Mouse (Mus musculus) liver, embryonic 16.5 days (tissue): ENCODE data around the gene Trub2. TPM values are rescaled to one million over a fixed set of nuclear protein-coding genes. Genes with fewer than 3 reads are reported as not detected.

ENCODE experiments used
- ATAC-seq: fragments of 200-750 bp; cut with Nextera tagmentation; 2 replicates; pipeline ENCODE4 v1.8.0; 2017; ENCODE audit warnings: low read depth, mild to moderate bottlenecking, moderate number of reproducible peaks, moderate library complexity
- H3K27ac ChIP-seq: fragments of 300-500 bp; sonication (generic); 2 replicates; pipeline ENCODE4 v1.5.1; 2014; ENCODE audit warnings: mild to moderate bottlenecking, low read length
- H3K27me3 ChIP-seq: fragments of 300-500 bp; sonication (generic); 2 replicates; pipeline ENCODE4 v1.6.1; 2014; ENCODE audit warnings: low read depth, low read length, mixed read lengths; ENCODE audit not compliant: control insufficient read depth, insufficient read depth
- H3K36me3 ChIP-seq: fragments of 300-500 bp; sonication (generic); 2 replicates; pipeline ENCODE4 v1.6.1; 2014; ENCODE audit warnings: mild to moderate bottlenecking; ENCODE audit not compliant: control insufficient read depth, insufficient read depth
- H3K4me1 ChIP-seq: fragments of 300-500 bp; sonication (generic); 2 replicates; pipeline ENCODE4 v1.6.1; 2014; ENCODE audit warnings: low read depth, low read length, mixed read lengths; ENCODE audit not compliant: control insufficient read depth
- H3K4me2 ChIP-seq: fragments of 300-500 bp; sonication (generic); 2 replicates; pipeline ENCODE4 v1.6.1; 2014; ENCODE audit warnings: low read depth, low read length, mixed read lengths
- H3K4me3 ChIP-seq: fragments of 300-500 bp; sonication (generic); 2 replicates; pipeline ENCODE4 v1.5.1; 2014; ENCODE audit warnings: low read depth, mild to moderate bottlenecking, low read length
- H3K9ac ChIP-seq: fragments of 300-500 bp; sonication (generic); 2 replicates; pipeline ENCODE4 v1.6.1; 2014; ENCODE audit warnings: low read depth, low read length
- H3K9me3 ChIP-seq: fragments of 300-500 bp; sonication (generic); replicated peaks from 2 replicates; pipeline ENCODE4 v1.6.1; 2016; ENCODE audit warnings: low read length; ENCODE audit not compliant: control insufficient read depth
- WGBS: fragments of 180-500 bp; shearing (Covaris S2); extraction: QIAGEN DNeasy Blood & Tissue Kit; methylation state at CpG from one replicate; pipeline ENCODE4 v1.1.7; 2014; ENCODE audit not compliant: insufficient replicate concordance; 5-methylcytosine and 5-hydroxymethylcytosine counted together
- polyA plus RNA-seq: library from polyadenylated mRNA; unstranded; fragments of >200 nt; fragmentation: Nextera tagmentation; extraction: Ambion mirVana; gene quantifications from 2 replicates; pipeline ENCODE4 v1.2.1, GENCODE M21; 2015

The Trub2 gene
- 10.2 and 13.1 TPM in 2 replicates for polyA plus RNA-seq

- H3K9me3 ChIP-seq: no peaks in the 10 kb centered on the region
- peak within 1 kb of the TSS; percentile 72 for H3K9ac ChIP-seq
- H3K27me3 ChIP-seq: no peaks in the 10 kb centered on the region
- peaks cover 13% of the 10 kb centered on the region for H3K4me1 ChIP-seq
- peak within 1 kb of the TSS; percentile 73 for H3K27ac ChIP-seq
- ATAC-seq: peak; percentile 93
- peak within 1 kb of the TSS; percentile 95 for H3K4me2 ChIP-seq
- WGBS: under 1% methylated on average over 45 of the region's 45 CpGs
- peaks cover 15% of the 10 kb centered on the region for H3K36me3 ChIP-seq
- H3K4me3 ChIP-seq: peak within 1 kb of the TSS; percentile 79
Observed at GRCm38 (mm10) chr2:29787937-29788681, at the start of gene Trub2. Gene Trub2, minus strand, starts transcription at chr2:29788502.

- no peak for ATAC-seq
- WGBS: 80% methylated on average over 2 of the region's 2 CpGs
- no peak overlapping the region for H3K4me2 ChIP-seq
- no peaks in the 10 kb centered on the region for H3K36me3 ChIP-seq
- H3K27me3 ChIP-seq: no peaks in the 10 kb centered on the region
- no peak overlapping the region for H3K9ac ChIP-seq
- H3K9me3 ChIP-seq: no peaks in the 10 kb centered on the region
- no peaks in the 10 kb centered on the region for H3K4me1 ChIP-seq
- no peak overlapping the region for H3K4me3 ChIP-seq
- no peak overlapping the region for H3K27ac ChIP-seq
Observed at GRCm38 (mm10) chr2:29835391-29835899, 47.1 kb upstream of the Trub2 start.

- Histone ChIP-seq H3K9me3 (no peaks in the 10 kb centered on the region), H3K27me3 (no peaks in the 10 kb centered on the region), H3K27ac (no peak overlapping the region), H3K36me3 (no peaks in the 10 kb centered on the region), H3K9ac (no peak overlapping the region), H3K4me2 (no peak overlapping the region), H3K4me3 (no peak overlapping the region), H3K4me1 (peaks cover 2% of the 10 kb centered on the region)
- WGBS: 84% methylated on average over 5 of the region's 5 CpGs
- no peak for ATAC-seq
Observed at GRCm38 (mm10) chr2:29833796-29834195, 45.5 kb upstream of the Trub2 start.

GRCm38 (mm10) chr2:29831106-29831505, 42.8 kb upstream of the Trub2 start:
- H3K27me3 ChIP-seq: no peaks in the 10 kb centered on the region
- no peaks in the 10 kb centered on the region for H3K36me3 ChIP-seq
- 69% methylated on average over 4 of the region's 4 CpGs for WGBS
- no peaks in the 10 kb centered on the region for H3K9me3 ChIP-seq
- no peak overlapping the region for H3K9ac ChIP-seq
- no peak overlapping the region for H3K4me3 ChIP-seq
- no peak overlapping the region for H3K27ac ChIP-seq
- H3K4me1 ChIP-seq: peaks cover 16% of the 10 kb centered on the region
- ATAC-seq: no peak
- no peak overlapping the region for H3K4me2 ChIP-seq

- peaks cover 18% of the 10 kb centered on the region for H3K4me1 ChIP-seq
Observed at GRCm38 (mm10) chr2:29827709-29828024, 39.4 kb upstream of the Trub2 start.

GRCm38 (mm10) chr2:29826926-29827708, 38.8 kb upstream of the Trub2 start:
- under 1% methylated on average over 48 of the region's 48 CpGs for WGBS

More at GRCm38 (mm10) chr2:29827709-29828024, 39.4 kb upstream of the Trub2 start:
- Histone ChIP-seq H3K36me3 (no peaks in the 10 kb centered on the region), H3K27me3 (no peaks in the 10 kb centered on the region), H3K9ac (peak overlapping the region; percentile 78), H3K4me3 (peak overlapping the region; percentile 93), H3K27ac (peak overlapping the region; percentile 62; the same call in 1 of the 2 replicates), H3K4me2 (peak overlapping the region; percentile 87), H3K9me3 (no peaks in the 10 kb centered on the region)
- WGBS: under 1% methylated on average over 12 of the region's 12 CpGs
- ATAC-seq: no peak

GRCm38 (mm10) chr2:29826318-29826925, 38.1 kb upstream of the Trub2 start:
- H3K4me3 ChIP-seq: peak overlapping the region; percentile 93
- peak overlapping the region; percentile 74 for H3K4me2 ChIP-seq
- H3K9ac ChIP-seq: peak overlapping the region; percentile 55
- peak overlapping the region; percentile 77 for H3K27ac ChIP-seq
- 6% methylated on average over 11 of the region's 11 CpGs for WGBS
- H3K36me3 ChIP-seq: no peaks in the 10 kb centered on the region
- peaks cover 18% of the 10 kb centered on the region for H3K4me1 ChIP-seq
- no peak for ATAC-seq
- H3K9me3 ChIP-seq: no peaks in the 10 kb centered on the region
- no peaks in the 10 kb centered on the region for H3K27me3 ChIP-seq

More at GRCm38 (mm10) chr2:29826926-29827708, 38.8 kb upstream of the Trub2 start:
- Histone ChIP-seq H3K36me3 (no peaks in the 10 kb centered on the region), H3K4me2 (peak overlapping the region; percentile 87), H3K27ac (peak overlapping the region; percentile 77), H3K4me3 (peak overlapping the region; percentile 93), H3K4me1 (peaks cover 18% of the 10 kb centered on the region), H3K9me3 (no peaks in the 10 kb centered on the region), H3K27me3 (no peaks in the 10 kb centered on the region), H3K9ac (peak overlapping the region; percentile 78)
- ATAC-seq: peak; percentile 97

GRCm38 (mm10) chr2:29820025-29820817, 31.9 kb upstream of the Trub2 start, which contains the start of gene Urm1:
Gene Urm1, plus strand, starts transcription at chr2:29820075.
- peak within 1 kb of the TSS; percentile 63 for H3K9ac ChIP-seq
- H3K4me2 ChIP-seq: peak within 1 kb of the TSS; percentile 86
- H3K27me3 ChIP-seq: no peaks in the 10 kb centered on the region
- peak; percentile 62 for ATAC-seq
- no peaks in the 10 kb centered on the region for H3K36me3 ChIP-seq
- H3K9me3 ChIP-seq: no peaks in the 10 kb centered on the region
- H3K4me1 ChIP-seq: peaks cover 16% of the 10 kb centered on the region
- H3K4me3 ChIP-seq: peak within 1 kb of the TSS; percentile 62
- H3K27ac ChIP-seq: peak within 1 kb of the TSS; percentile 71
- 1% methylated on average over 35 of the region's 35 CpGs for WGBS
